Mouse (Mus musculus) megakaryocyte, embryonic 14.5 days (primary cell): ENCODE data around the gene 2210011C24Rik.

ENCODE experiments used
- FLI1 ChIP-seq: IDR thresholded peaks from 2 replicates; pipeline ENCODE4 v1.6.1; 2012; ENCODE audit warnings: low read length, inconsistent platforms, mixed read lengths
- GATA1 ChIP-seq: IDR thresholded peaks from 3 replicates; pipeline ENCODE4 v1.6.1; 2012; ENCODE audit warnings: mixed read lengths, low read length, inconsistent platforms, borderline replicate concordance

GRCm38 (mm10) chr8:83992488-83992887 lies 19.5 kb downstream of the 2210011C24Rik start:
- TF ChIP-seq GATA1 (no peak), FLI1 (no peak)
